Mouse (Mus musculus) monocyte, adult 59 days (primary cell): Measurements from ENCODE around the gene Cst8. TPM values are rescaled to one million over a fixed set of nuclear protein-coding genes. Genes with fewer than 3 reads are reported as not detected.

Experiments
- total RNA-seq, 2 experiments: library from RNA; stranded (reverse); gene quantifications; one replicate each; pipeline ENCODE4 v1.2.4; 2023

Cst8 gene
- not detected for total RNA-seq

GRCm38 (mm10) chr2:148798485-148798884 is at the start of gene Cst8:
TSS of gene Cst8 (plus strand) at chr2:148798785.

DNA sequence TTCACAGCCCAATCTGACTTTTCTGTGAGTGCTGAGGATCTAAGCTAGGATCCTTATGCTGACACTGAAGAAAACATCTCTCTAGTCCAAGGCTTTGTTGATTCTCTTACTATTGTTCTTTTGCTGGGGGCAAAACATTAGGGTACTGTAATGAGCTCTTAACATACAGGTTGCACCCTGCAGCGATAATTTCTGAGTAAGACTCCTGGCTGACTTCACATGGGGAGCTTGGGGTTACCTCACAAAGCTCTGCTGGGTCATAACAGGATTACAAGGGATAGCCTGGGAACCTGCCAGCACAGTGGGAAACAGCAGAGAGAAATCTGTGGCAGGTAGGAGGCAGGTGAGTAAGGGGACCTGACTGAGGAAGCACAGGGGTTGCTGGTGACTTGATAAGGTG is 48.5 kb upstream of the Cst8 start, which contains the start of gene Cstl1:
Cstl1 (plus strand) TSS at position 301 of the 400 bp plus-strand sequence.

DNA sequence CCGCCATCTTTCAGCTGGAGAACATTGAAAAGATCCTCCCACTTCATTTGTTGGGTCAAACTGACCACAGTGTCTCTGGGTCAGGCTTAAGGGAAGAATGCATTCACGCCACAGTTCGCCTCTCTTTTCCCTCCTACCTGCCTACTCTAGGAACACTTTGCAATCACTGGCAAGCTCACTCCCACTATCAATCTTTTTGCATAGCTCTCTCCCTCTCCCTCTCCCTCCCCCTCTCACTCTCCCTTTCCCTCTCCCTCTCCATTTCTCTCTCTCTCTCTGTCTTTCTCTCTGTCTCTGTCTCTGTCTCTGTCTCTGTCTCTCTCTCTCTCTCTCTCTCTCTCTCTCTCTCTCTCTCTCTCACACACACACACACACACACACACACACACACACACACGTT is 27.2 kb upstream of the Cst8 start, which contains the start of gene Cst11:
Cst11 (minus strand) TSS at position 101 of the 400 bp plus-strand sequence.

DNA sequence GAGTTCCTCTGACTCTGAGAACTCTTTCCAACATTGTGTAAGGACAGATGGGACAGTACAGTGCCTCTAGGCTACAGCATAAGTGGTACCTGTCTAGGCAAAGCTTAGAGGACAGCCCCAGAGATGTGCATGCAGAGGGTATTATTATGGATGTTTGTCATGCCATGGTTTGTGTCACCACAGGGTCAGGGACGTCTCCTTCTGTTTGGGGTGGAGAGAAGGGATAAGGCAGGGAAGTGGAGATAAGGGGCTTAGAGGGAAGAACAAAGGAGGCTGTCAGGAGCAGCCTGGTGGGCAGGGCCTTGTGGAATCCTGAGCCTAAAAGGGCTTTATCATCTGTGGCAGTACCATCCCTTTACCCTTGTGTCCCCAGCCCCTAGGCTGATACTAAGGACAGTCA is 16.9 kb upstream of the Cst8 start, which contains the start of gene 8030411F24Rik:
8030411F24Rik (plus strand) TSS at position 301 of the 400 bp plus-strand sequence.

DNA sequence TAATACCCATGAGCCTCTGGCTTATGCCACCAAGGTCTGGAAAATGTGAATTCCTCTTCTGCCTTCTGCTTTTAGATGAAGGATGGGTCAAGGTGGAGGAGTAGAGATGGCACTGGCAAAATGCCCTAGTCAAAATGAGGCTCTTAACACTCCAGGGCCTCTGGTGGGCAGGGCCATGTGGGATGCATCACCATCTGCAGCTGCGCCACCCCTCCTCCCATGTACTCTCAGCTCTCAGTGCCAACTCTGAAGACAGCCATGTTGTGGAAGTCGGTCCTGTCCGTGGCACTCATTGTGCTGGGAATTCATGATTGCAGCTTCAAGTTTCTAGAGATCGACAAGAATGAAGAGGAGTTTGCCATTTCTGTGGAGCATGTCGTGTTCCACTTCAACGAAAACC is 9.4 kb upstream of the Cst8 start, which contains the start of gene Cst12:
Cst12 (plus strand) TSS at position 220 of the 400 bp plus-strand sequence.

GRCm38 (mm10) chr2:148819909-148820308 is 21.3 kb downstream of the Cst8 start, which contains the start of gene Cst13:
TSS of gene Cst13 (plus strand) at chr2:148820081.

DNA sequence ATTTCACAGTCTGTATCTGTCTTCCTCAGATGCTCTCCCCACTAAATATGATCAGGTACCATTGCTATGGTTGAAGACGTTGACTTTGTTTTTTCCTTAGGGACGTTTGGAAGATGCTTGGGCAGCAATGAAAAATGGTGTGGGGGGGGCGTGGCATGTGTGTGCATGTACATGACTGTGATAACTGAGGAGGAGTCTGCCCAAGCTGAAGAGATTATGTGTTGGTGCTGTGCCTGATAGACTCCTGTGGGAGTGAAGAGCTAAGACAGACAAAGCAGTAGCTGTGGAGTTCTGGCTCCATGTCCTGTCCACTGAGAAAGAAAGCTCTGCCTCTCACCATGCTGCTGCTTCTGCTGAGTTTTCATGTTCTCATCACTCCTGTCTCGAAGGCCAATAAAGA is 36.3 kb downstream of the Cst8 start, which contains the start of gene Cst9:
Cst9 (plus strand) TSS at position 236 of the 400 bp plus-strand sequence.

Other genes with a start within 250 kb of the Cst8 start
- 10 to 100 TPM; 14.8 to 20.8 TPM for gene Nxt1, start 126.2 kb upstream of the Cst8 start, total RNA-seq
- gene Gzf1, start 117.8 kb upstream of the Cst8 start, total RNA-seq, result 10 to 100 TPM; 19.4 to 24.2 TPM
- gene Napb, start 66.3 kb upstream of the Cst8 start, total RNA-seq, result 1 to 10 TPM; 1.4 TPM
- gene Cstl1, start 48.4 kb upstream of the Cst8 start, total RNA-seq, result not detected
- not detected for gene Cst11, start 27.3 kb upstream of the Cst8 start, total RNA-seq
- gene 8030411F24Rik, start 16.8 kb upstream of the Cst8 start, total RNA-seq, result not detected
- not detected for gene Cst12, start 9.4 kb upstream of the Cst8 start, total RNA-seq
- not detected for gene Cst13, start 21.3 kb downstream of the Cst8 start, total RNA-seq
- gene Cst9, start 36.4 kb downstream of the Cst8 start, total RNA-seq, result not detected
- not detected for gene 9230104L09Rik, start 66.3 kb downstream of the Cst8 start, total RNA-seq
- 1,000 to 10,000 TPM; 2,392 to 2,423 TPM for gene Cst3, start 76.9 kb downstream of the Cst8 start, total RNA-seq
- gene Gm1330, start 204.5 kb downstream of the Cst8 start, total RNA-seq, result not detected
- not detected for gene Gm10750, start 218.5 kb downstream of the Cst8 start, total RNA-seq